Mouse (Mus musculus) hindbrain, embryonic 15.5 days (tissue): Measurements from ENCODE around the gene Gsdma2. TPM values are rescaled to one million over a fixed set of nuclear protein-coding genes. Genes with fewer than 3 reads are reported as not detected.

Experiments
- ATAC-seq: fragments of 200-750 bp; cut with Nextera tagmentation; 2 replicates; pipeline ENCODE4 v1.8.0; 2017; ENCODE audit warnings: low read depth, moderate number of reproducible peaks, moderate TSS enrichment; ENCODE audit not compliant: low FRiP score
- H3K27ac ChIP-seq: fragments of 300-500 bp; sonication (generic); replicated peaks from 2 replicates; pipeline ENCODE4 v1.5.1; 2015; ENCODE audit warnings: mild to moderate bottlenecking, inconsistent platforms
- H3K27me3 ChIP-seq: fragments of 300-500 bp; sonication (generic); 2 replicates; pipeline ENCODE4 v1.6.1; 2015; ENCODE audit warnings: control low read depth, inconsistent platforms
- H3K36me3 ChIP-seq: fragments of 300-500 bp; sonication (generic); 2 replicates; pipeline ENCODE4 v1.6.1; 2015; ENCODE audit warnings: control low read depth, inconsistent platforms
- H3K4me1 ChIP-seq: fragments of 300-500 bp; sonication (generic); replicated peaks from 2 replicates; pipeline ENCODE4 v1.6.1; 2015; ENCODE audit warnings: control low read depth, inconsistent platforms
- H3K4me2 ChIP-seq: fragments of 300-500 bp; sonication (generic); 2 replicates; pipeline ENCODE4 v1.6.1; 2015; ENCODE audit warnings: moderate library complexity, mild to moderate bottlenecking, inconsistent platforms
- H3K4me3 ChIP-seq: fragments of 300-500 bp; sonication (generic); 2 replicates; pipeline ENCODE4 v1.5.1; 2015; ENCODE audit warnings: mild to moderate bottlenecking, inconsistent platforms
- H3K9ac ChIP-seq: fragments of 300-500 bp; sonication (generic); 2 replicates; pipeline ENCODE4 v1.6.1; 2015; ENCODE audit warnings: inconsistent platforms
- H3K9me3 ChIP-seq: fragments of 300-500 bp; sonication (generic); 2 replicates; pipeline ENCODE4 v1.6.1; 2016; ENCODE audit warnings: control low read depth, inconsistent platforms
- WGBS: fragments of 180-500 bp; shearing (Covaris S2); methylation state at CpG from one replicate; pipeline ENCODE4 v1.1.7; 2015; 5-methylcytosine and 5-hydroxymethylcytosine counted together
- polyA plus RNA-seq: library from polyadenylated mRNA; unstranded; fragments of >200 nt; fragmentation: Nextera tagmentation; extraction: Ambion mirVana; gene quantifications from 2 replicates; pipeline ENCODE4 v1.2.1, GENCODE M21; 2015

Gsdma2 gene
- polyA plus RNA-seq, 1 experiment from 2014 or later: not detected

GRCm38 (mm10) chr11:98688009-98688408 lies 41.5 kb downstream of the Gsdma2 start:
- no peaks in the 10 kb centered on the region for H3K9me3 ChIP-seq
- WGBS: 90% methylated on average over 8 of the region's 8 CpGs
- H3K4me1 ChIP-seq: peaks cover 13% of the 10 kb centered on the region
- no peak overlapping the region for H3K27ac ChIP-seq
- H3K4me3 ChIP-seq: no peak overlapping the region
- H3K9ac ChIP-seq: no peak overlapping the region
- peaks cover 71% of the 10 kb centered on the region for H3K36me3 ChIP-seq
- H3K4me2 ChIP-seq: no peak overlapping the region
- no peak for ATAC-seq
- no peaks in the 10 kb centered on the region for H3K27me3 ChIP-seq

GRCm38 (mm10) chr11:98693201-98693600 lies 46.6 kb downstream of the Gsdma2 start:
- Histone ChIP-seq H3K4me2 (no peak overlapping the region), H3K9ac (no peak overlapping the region), H3K9me3 (no peaks in the 10 kb centered on the region), H3K27me3 (no peaks in the 10 kb centered on the region), H3K4me3 (no peak overlapping the region), H3K36me3 (peaks cover 76% of the 10 kb centered on the region), H3K27ac (no peak overlapping the region), H3K4me1 (no peaks in the 10 kb centered on the region)
- 78% methylated on average over 13 of the region's 13 CpGs for WGBS
- ATAC-seq: no peak

DNA sequence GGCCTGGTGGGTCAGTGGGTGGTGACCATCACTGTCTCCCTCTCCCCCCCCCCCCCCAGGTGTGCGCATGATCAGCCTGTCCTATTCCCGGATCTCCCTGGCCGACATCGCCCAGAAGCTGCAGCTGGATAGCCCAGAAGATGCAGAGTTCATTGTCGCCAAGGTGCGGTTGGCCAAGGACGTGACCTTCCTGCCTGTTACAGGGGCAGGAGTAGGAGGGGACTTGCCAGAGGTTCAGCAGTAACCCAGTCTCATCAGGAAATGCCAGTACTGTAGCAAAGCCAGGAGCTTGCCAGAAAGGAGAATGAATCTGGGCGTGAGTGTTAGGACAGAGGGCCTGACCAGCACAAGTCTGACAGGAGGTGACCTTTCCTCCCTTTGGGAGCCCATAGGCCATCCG lies 47.2 kb downstream of the Gsdma2 start:
- H3K9me3 ChIP-seq: no peaks in the 10 kb centered on the region
- H3K4me1 ChIP-seq: no peaks in the 10 kb centered on the region
- H3K4me3 ChIP-seq: no peak overlapping the region
- peaks cover 73% of the 10 kb centered on the region for H3K36me3 ChIP-seq
- no peaks in the 10 kb centered on the region for H3K27me3 ChIP-seq
- no peak overlapping the region for H3K4me2 ChIP-seq
- H3K27ac ChIP-seq: no peak overlapping the region
- ATAC-seq: no peak; the same call in 1 of the 2 replicates
- no peak overlapping the region for H3K9ac ChIP-seq
- 93% methylated on average over 9 of the region's 9 CpGs for WGBS

DNA sequence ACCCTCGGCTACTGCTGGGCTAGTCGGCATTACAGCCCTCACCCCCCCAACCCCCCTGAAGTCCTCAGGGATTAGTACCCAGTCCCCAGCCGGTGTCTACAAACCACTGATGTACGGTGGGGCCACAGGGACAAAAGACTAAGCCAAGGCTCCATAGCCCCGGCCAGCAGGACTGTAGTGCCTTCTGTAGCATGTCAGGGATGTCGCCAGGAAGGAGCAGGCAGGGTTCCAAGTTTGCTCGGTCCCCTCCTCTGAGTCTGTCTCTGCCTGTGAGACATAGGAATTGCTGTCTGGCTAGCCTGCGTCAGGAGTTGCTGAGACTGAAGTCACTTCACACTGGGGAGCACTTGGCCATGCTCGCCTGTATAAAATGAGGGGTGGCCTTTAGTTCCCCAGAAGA lies 47.7 kb downstream of the Gsdma2 start:
- peaks cover 70% of the 10 kb centered on the region for H3K36me3 ChIP-seq
- no peaks in the 10 kb centered on the region for H3K9me3 ChIP-seq
- no peak for ATAC-seq
- H3K4me1 ChIP-seq: no peaks in the 10 kb centered on the region
- H3K4me3 ChIP-seq: no peak overlapping the region
- H3K27ac ChIP-seq: no peak overlapping the region
- 80% methylated on average over 9 of the region's 9 CpGs for WGBS
- no peaks in the 10 kb centered on the region for H3K27me3 ChIP-seq
- no peak overlapping the region for H3K9ac ChIP-seq
- H3K4me2 ChIP-seq: no peak overlapping the region

GRCm38 (mm10) chr11:98695408-98695807 lies 48.8 kb downstream of the Gsdma2 start:
- no peaks in the 10 kb centered on the region for H3K4me1 ChIP-seq
- H3K27ac ChIP-seq: no peak overlapping the region
- no peak overlapping the region for H3K9ac ChIP-seq
- peaks cover 59% of the 10 kb centered on the region for H3K36me3 ChIP-seq
- ATAC-seq: no peak
- 76% methylated on average over 14 of the region's 14 CpGs for WGBS
- no peaks in the 10 kb centered on the region for H3K9me3 ChIP-seq
- no peaks in the 10 kb centered on the region for H3K27me3 ChIP-seq
- no peak overlapping the region for H3K4me2 ChIP-seq
- H3K4me3 ChIP-seq: no peak overlapping the region

DNA sequence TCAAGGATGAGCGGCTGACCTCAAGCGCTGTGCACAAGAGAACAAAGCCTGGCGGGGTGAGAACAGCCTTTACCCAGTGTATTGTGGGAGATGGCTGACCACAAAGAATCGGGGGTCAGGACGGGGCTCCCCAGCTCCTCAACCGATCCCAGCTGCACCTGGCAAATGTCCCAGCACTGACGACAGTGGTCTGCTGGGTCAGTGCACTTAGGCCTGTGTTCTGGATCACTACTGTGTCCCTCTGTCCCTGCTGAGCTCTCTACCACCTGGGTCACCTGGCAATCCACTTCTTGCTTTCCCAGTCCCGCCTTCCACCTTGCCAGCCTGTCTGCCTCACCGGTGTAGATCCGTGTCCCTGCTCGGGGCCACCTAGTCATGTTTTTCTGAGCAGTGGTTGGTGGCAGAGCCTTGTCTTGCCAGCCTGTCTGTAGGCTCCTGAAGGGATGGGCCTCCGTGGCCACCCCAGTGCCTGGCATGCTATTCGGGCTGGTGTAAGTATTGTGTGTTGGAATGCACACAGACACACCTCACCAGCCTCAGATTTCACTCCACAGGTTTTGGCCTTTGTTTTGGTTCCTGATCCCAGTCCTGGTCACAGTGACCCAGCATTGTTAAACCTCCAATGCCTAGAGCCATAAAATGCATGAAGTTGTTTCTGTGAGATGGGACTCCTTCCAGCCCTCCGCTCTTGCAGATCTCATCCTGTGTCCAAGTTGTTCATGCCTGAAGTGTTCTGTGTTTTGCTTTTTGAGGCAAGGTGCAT lies 50.1 kb downstream of the Gsdma2 start:
- H3K9ac ChIP-seq: no peak overlapping the region
- H3K4me3 ChIP-seq: no peak overlapping the region
- WGBS: 80% methylated on average over 14 of the region's 14 CpGs
- no peak overlapping the region for H3K4me2 ChIP-seq
- no peaks in the 10 kb centered on the region for H3K4me1 ChIP-seq
- no peak for ATAC-seq
- no peaks in the 10 kb centered on the region for H3K9me3 ChIP-seq
- no peak overlapping the region for H3K27ac ChIP-seq
- H3K27me3 ChIP-seq: no peaks in the 10 kb centered on the region
- peaks cover 47% of the 10 kb centered on the region for H3K36me3 ChIP-seq

GRCm38 (mm10) chr11:98697225-98697624 lies 50.7 kb downstream of the Gsdma2 start:
- no peak overlapping the region for H3K4me3 ChIP-seq
- no peak overlapping the region for H3K27ac ChIP-seq
- WGBS: 92% methylated on average over 12 of the region's 12 CpGs
- H3K9ac ChIP-seq: no peak overlapping the region
- H3K4me2 ChIP-seq: no peak overlapping the region
- H3K36me3 ChIP-seq: peaks cover 41% of the 10 kb centered on the region
- H3K27me3 ChIP-seq: no peaks in the 10 kb centered on the region
- H3K4me1 ChIP-seq: no peaks in the 10 kb centered on the region
- H3K9me3 ChIP-seq: no peaks in the 10 kb centered on the region
- no peak for ATAC-seq

GRCm38 (mm10) chr11:98698849-98699640 lies 52.5 kb downstream of the Gsdma2 start:
- Histone ChIP-seq H3K4me2 (no peak overlapping the region), H3K27ac (no peak overlapping the region), H3K36me3 (peaks cover 24% of the 10 kb centered on the region), H3K9ac (no peak overlapping the region), H3K4me1 (no peaks in the 10 kb centered on the region), H3K4me3 (no peak overlapping the region), H3K27me3 (no peaks in the 10 kb centered on the region), H3K9me3 (no peaks in the 10 kb centered on the region)
- no peak for ATAC-seq
- WGBS: 88% methylated on average over 16 of the region's 16 CpGs

- no peaks in the 10 kb centered on the region for H3K4me1 ChIP-seq
- peak; percentile 33; the same call in 1 of the 2 replicates for ATAC-seq
- H3K9ac ChIP-seq: no peak overlapping the region
- no peaks in the 10 kb centered on the region for H3K9me3 ChIP-seq
- H3K4me3 ChIP-seq: no peak overlapping the region
- H3K4me2 ChIP-seq: no peak overlapping the region
- H3K36me3 ChIP-seq: peaks cover 25% of the 10 kb centered on the region
- H3K27me3 ChIP-seq: no peaks in the 10 kb centered on the region
- WGBS: 46% methylated on average over 4 of the region's 4 CpGs
- no peak overlapping the region for H3K27ac ChIP-seq
These were observed 53.4 kb downstream of the Gsdma2 start for GRCm38 (mm10) chr11:98699911-98700310.

- H3K4me1 ChIP-seq: no peaks in the 10 kb centered on the region
- WGBS: 43% methylated on average over 10 of the region's 10 CpGs
- H3K27me3 ChIP-seq: no peaks in the 10 kb centered on the region
- no peak within 1 kb of the TSS for H3K4me2 ChIP-seq
- H3K36me3 ChIP-seq: peaks cover 27% of the 10 kb centered on the region
- no peaks in the 10 kb centered on the region for H3K9me3 ChIP-seq
- no peak within 1 kb of the TSS for H3K4me3 ChIP-seq
- ATAC-seq: no peak
- H3K9ac ChIP-seq: no peak within 1 kb of the TSS
- no peak within 1 kb of the TSS for H3K27ac ChIP-seq
These were observed 54.7 kb downstream of the Gsdma2 start, which contains the start of gene Csf3 for GRCm38 (mm10) chr11:98701213-98701670. Gene Csf3 (plus strand): TSS chr11:98701263.

GRCm38 (mm10) chr11:98702323-98702722 lies 55.8 kb downstream of the Gsdma2 start:
- no peaks in the 10 kb centered on the region for H3K9me3 ChIP-seq
- no peaks in the 10 kb centered on the region for H3K27me3 ChIP-seq
- H3K27ac ChIP-seq: no peak overlapping the region
- H3K9ac ChIP-seq: no peak overlapping the region
- no peak overlapping the region for H3K4me2 ChIP-seq
- peaks cover 30% of the 10 kb centered on the region for H3K36me3 ChIP-seq
- no peak for ATAC-seq
- WGBS: 66% methylated on average over 5 of the region's 5 CpGs
- H3K4me1 ChIP-seq: no peaks in the 10 kb centered on the region
- no peak overlapping the region for H3K4me3 ChIP-seq

DNA sequence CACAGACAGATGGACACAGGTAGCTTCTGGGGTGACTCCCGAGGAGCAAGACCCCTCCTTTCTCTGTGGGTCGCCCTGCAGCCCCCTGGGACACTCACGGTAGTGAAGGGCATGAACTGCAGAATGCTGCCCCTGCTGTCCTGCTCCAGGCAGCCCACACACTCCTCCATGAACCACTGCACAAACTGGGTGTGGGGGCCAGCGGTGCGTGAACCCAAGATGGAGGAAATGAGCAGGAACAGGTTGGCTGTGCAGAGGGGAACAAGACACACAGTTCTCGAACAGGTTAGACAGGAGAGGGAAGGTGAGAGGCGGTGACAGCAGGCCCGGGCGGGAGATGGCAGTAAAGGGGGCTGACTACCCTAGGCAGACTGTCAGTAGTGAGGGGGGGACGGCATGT lies 58.5 kb downstream of the Gsdma2 start:
- no peak overlapping the region for H3K4me2 ChIP-seq
- H3K27ac ChIP-seq: no peak overlapping the region
- no peak overlapping the region for H3K4me3 ChIP-seq
- H3K9ac ChIP-seq: no peak overlapping the region
- peaks cover 52% of the 10 kb centered on the region for H3K36me3 ChIP-seq
- ATAC-seq: no peak
- H3K27me3 ChIP-seq: no peaks in the 10 kb centered on the region
- no peaks in the 10 kb centered on the region for H3K9me3 ChIP-seq
- H3K4me1 ChIP-seq: no peaks in the 10 kb centered on the region
- 91% methylated on average over 10 of the region's 10 CpGs for WGBS
